Mouse (Mus musculus) midbrain, embryonic 15.5 days (tissue): ENCODE measurements around the gene Zfp870. TPM values are rescaled to one million over a fixed set of nuclear protein-coding genes. Genes with fewer than 3 reads are reported as not detected.
"Not testable (repeated sequence)": the region's sequence is repeated elsewhere in the genome, so short reads cannot be mapped to it uniquely, and the experiment has no call there.

Experiments
- ATAC-seq: fragments of 200-750 bp; cut with Nextera tagmentation; replicated peaks from 2 replicates; pipeline ENCODE4 v1.8.0; 2017; ENCODE audit warnings: moderate TSS enrichment
- H3K27ac ChIP-seq: fragments of 300-500 bp; sonication (generic); 2 replicates; pipeline ENCODE4 v1.5.1; 2015; ENCODE audit warnings: mild to moderate bottlenecking, inconsistent platforms
- H3K27me3 ChIP-seq: fragments of 300-500 bp; sonication (generic); replicated peaks from 2 replicates; pipeline ENCODE4 v1.6.1; 2015; ENCODE audit warnings: inconsistent platforms
- H3K36me3 ChIP-seq: fragments of 300-500 bp; sonication (generic); replicated peaks from 2 replicates; pipeline ENCODE4 v1.6.1; 2015; ENCODE audit warnings: inconsistent platforms
- H3K4me1 ChIP-seq: fragments of 300-500 bp; sonication (generic); 2 replicates; pipeline ENCODE4 v1.6.1; 2015; ENCODE audit warnings: inconsistent platforms
- H3K4me2 ChIP-seq: fragments of 300-500 bp; sonication (generic); 2 replicates; pipeline ENCODE4 v1.6.1; 2015; ENCODE audit warnings: inconsistent platforms, mild to moderate bottlenecking, moderate library complexity
- H3K4me3 ChIP-seq: fragments of 300-500 bp; sonication (generic); 2 replicates; pipeline ENCODE4 v1.5.1; 2015; ENCODE audit warnings: mild to moderate bottlenecking, inconsistent platforms
- H3K9ac ChIP-seq: fragments of 300-500 bp; sonication (generic); 2 replicates; pipeline ENCODE4 v1.6.1; 2015; ENCODE audit warnings: mild to moderate bottlenecking, inconsistent platforms
- H3K9me3 ChIP-seq: fragments of 300-500 bp; sonication (generic); 2 replicates; pipeline ENCODE4 v1.6.1; 2016; ENCODE audit warnings: inconsistent platforms
- WGBS: fragments of 180-500 bp; shearing (Covaris S2); methylation state at CpG from one replicate; pipeline ENCODE4 v1.1.7; 2015; ENCODE audit warnings: mixed read lengths; 5-methylcytosine and 5-hydroxymethylcytosine counted together
- polyA plus RNA-seq: library from polyadenylated mRNA; unstranded; fragments of >200 nt; fragmentation: Nextera tagmentation; extraction: Ambion mirVana; gene quantifications from 2 replicates; pipeline ENCODE4 v1.2.1, GENCODE M21; 2015

Gene Zfp870
- polyA plus RNA-seq, 1 experiment from 2014 or later = 7.4 TPM

- H3K36me3 ChIP-seq, H3K4me2 ChIP-seq, H3K4me1 ChIP-seq, H3K9me3 ChIP-seq, H3K4me3 ChIP-seq, H3K27me3 ChIP-seq, ATAC-seq, H3K27ac ChIP-seq, H3K9ac ChIP-seq: not testable (repeated sequence)
- 67% methylated on average over 5 of the region's 7 CpGs for WGBS
Observed at GRCm38 (mm10) chr17:32867266-32867665, 24.2 kb downstream of the Zfp870 start.

- H3K27me3 ChIP-seq, ATAC-seq, H3K27ac ChIP-seq, H3K4me1 ChIP-seq, H3K4me2 ChIP-seq, H3K4me3 ChIP-seq, H3K9me3 ChIP-seq, H3K9ac ChIP-seq, H3K36me3 ChIP-seq: not testable (repeated sequence)
- 74% methylated on average over 4 of the region's 6 CpGs for WGBS
Observed at GRCm38 (mm10) chr17:32856713-32857112, 34.7 kb downstream of the Zfp870 start.

GRCm38 (mm10) chr17:32851581-32851980 is 39.9 kb downstream of the Zfp870 start:
- no peak for ATAC-seq
- Histone ChIP-seq H3K9ac (no peak overlapping the region), H3K9me3 (no peaks in the 10 kb centered on the region), H3K36me3 (no peaks in the 10 kb centered on the region), H3K4me1 (no peaks in the 10 kb centered on the region), H3K27ac (no peak overlapping the region), H3K27me3 (no peaks in the 10 kb centered on the region), H3K4me3 (no peak overlapping the region), H3K4me2 (no peak overlapping the region)
- 25% methylated on average over 7 of the region's 7 CpGs for WGBS

- no peak overlapping the region for H3K9ac ChIP-seq
- H3K36me3 ChIP-seq = no peaks in the 10 kb centered on the region
- 42% methylated on average over 2 of the region's 2 CpGs for WGBS
- H3K27ac ChIP-seq = no peak overlapping the region
- no peak overlapping the region for H3K4me2 ChIP-seq
- peaks cover 2% of the 10 kb centered on the region for H3K9me3 ChIP-seq
- no peak for ATAC-seq
- H3K4me3 ChIP-seq = no peak overlapping the region
- H3K27me3 ChIP-seq = no peaks in the 10 kb centered on the region
- no peaks in the 10 kb centered on the region for H3K4me1 ChIP-seq
Observed at GRCm38 (mm10) chr17:32841388-32841787, 50.1 kb downstream of the Zfp870 start.

GRCm38 (mm10) chr17:32839083-32839802 is 52.2 kb downstream of the Zfp870 start:
- no peak overlapping the region for H3K9ac ChIP-seq
- H3K4me2 ChIP-seq = no peak overlapping the region
- H3K27me3 ChIP-seq = no peaks in the 10 kb centered on the region
- ATAC-seq = no peak
- H3K4me1 ChIP-seq = no peaks in the 10 kb centered on the region
- H3K4me3 ChIP-seq = no peak overlapping the region
- no peak overlapping the region for H3K27ac ChIP-seq
- peaks cover under 1% of the 10 kb centered on the region for H3K9me3 ChIP-seq
- WGBS = 48% methylated on average over 15 of the region's 15 CpGs
- H3K36me3 ChIP-seq = no peaks in the 10 kb centered on the region

GRCm38 (mm10) chr17:32830418-32830782 is 61.0 kb downstream of the Zfp870 start:
- H3K27ac ChIP-seq = peak overlapping the region; percentile 43; the same call in 1 of the 2 replicates
- H3K9me3 ChIP-seq = no peaks in the 10 kb centered on the region
- H3K4me3 ChIP-seq = peak overlapping the region; percentile 82
- H3K27me3 ChIP-seq = no peaks in the 10 kb centered on the region
- H3K4me1 ChIP-seq = peaks cover 16% of the 10 kb centered on the region
- 33% methylated on average over 3 of the region's 3 CpGs for WGBS
- H3K9ac ChIP-seq = no peak overlapping the region; the same call in 1 of the 2 replicates
- peak overlapping the region; percentile 72 for H3K4me2 ChIP-seq
- H3K36me3 ChIP-seq = peaks cover 14% of the 10 kb centered on the region; the same call in 1 of the 2 replicates
- peak; percentile 55 for ATAC-seq

- peak within 1 kb of the TSS; percentile 76 for H3K27ac ChIP-seq
- 1% methylated on average over 35 of the region's 35 CpGs for WGBS
- peak within 1 kb of the TSS; percentile 72 for H3K4me2 ChIP-seq
- H3K9ac ChIP-seq = peak within 1 kb of the TSS; percentile 96
- H3K36me3 ChIP-seq = peaks cover 18% of the 10 kb centered on the region; the same call in 1 of the 2 replicates
- peak; percentile 99 for ATAC-seq
- H3K4me1 ChIP-seq = peaks cover 16% of the 10 kb centered on the region
- no peaks in the 10 kb centered on the region for H3K9me3 ChIP-seq
- H3K4me3 ChIP-seq = peak within 1 kb of the TSS; percentile 82
- H3K27me3 ChIP-seq = no peaks in the 10 kb centered on the region
Observed at GRCm38 (mm10) chr17:32829540-32830417, 61.7 kb downstream of the Zfp870 start, which contains the start of gene Zfp799. Zfp799 (minus strand) TSS chr17:32830261.

Other genes with a start within 250 kb of the Zfp870 start
- 0.26 TPM in 1 of 2 replicates, not detected in the other for gene Cyp4f40, start 232.7 kb downstream of the Zfp870 start, polyA plus RNA-seq
- 1.5 and 1.7 TPM in 2 replicates for gene Cyp4f15, start 206.0 kb downstream of the Zfp870 start, polyA plus RNA-seq
- 48.1 and 48.6 TPM in 2 replicates for gene Zfp871, start 103.4 kb downstream of the Zfp870 start, polyA plus RNA-seq
- 69.5 and 73.5 TPM in 2 replicates for gene Zfp811, start 81.7 kb downstream of the Zfp870 start, polyA plus RNA-seq
- gene Zfp799, start 61.4 kb downstream of the Zfp870 start, polyA plus RNA-seq = 19.2 and 22.2 TPM in 2 replicates
- 0.10 and 0.18 TPM in 2 replicates for gene Cyp4f14, start 25.7 kb upstream of the Zfp870 start, polyA plus RNA-seq
- 7.7 and 8.7 TPM in 2 replicates for gene Cyp4f13, start 55.8 kb upstream of the Zfp870 start, polyA plus RNA-seq
- 8.1 and 8.4 TPM in 2 replicates for gene Zfp472, start 74.2 kb upstream of the Zfp870 start, polyA plus RNA-seq
- gene Zfp952, start 101.5 kb upstream of the Zfp870 start, polyA plus RNA-seq = 23.6 and 24.0 TPM in 2 replicates
- gene Zfp763, start 141.8 kb upstream of the Zfp870 start, polyA plus RNA-seq = 28.7 and 29.5 TPM in 2 replicates
- gene 4921501E09Rik, start 176.4 kb upstream of the Zfp870 start, polyA plus RNA-seq = not detected in 2 replicates
- 23.0 and 24.0 TPM in 2 replicates for gene Zfp563, start 197.7 kb upstream of the Zfp870 start, polyA plus RNA-seq
- 0.34 and 0.50 TPM in 2 replicates for gene Morc2b, start 248.0 kb upstream of the Zfp870 start, polyA plus RNA-seq